Mouse (Mus musculus): Measurements from ENCODE around the gene Ssbp3. TPM values are rescaled to one million over a fixed set of nuclear protein-coding genes. Genes with fewer than 3 reads are reported as not detected.

Ssbp3 gene
- polyA plus RNA-seq, 1 experiment = 43.2 TPM

DNA sequence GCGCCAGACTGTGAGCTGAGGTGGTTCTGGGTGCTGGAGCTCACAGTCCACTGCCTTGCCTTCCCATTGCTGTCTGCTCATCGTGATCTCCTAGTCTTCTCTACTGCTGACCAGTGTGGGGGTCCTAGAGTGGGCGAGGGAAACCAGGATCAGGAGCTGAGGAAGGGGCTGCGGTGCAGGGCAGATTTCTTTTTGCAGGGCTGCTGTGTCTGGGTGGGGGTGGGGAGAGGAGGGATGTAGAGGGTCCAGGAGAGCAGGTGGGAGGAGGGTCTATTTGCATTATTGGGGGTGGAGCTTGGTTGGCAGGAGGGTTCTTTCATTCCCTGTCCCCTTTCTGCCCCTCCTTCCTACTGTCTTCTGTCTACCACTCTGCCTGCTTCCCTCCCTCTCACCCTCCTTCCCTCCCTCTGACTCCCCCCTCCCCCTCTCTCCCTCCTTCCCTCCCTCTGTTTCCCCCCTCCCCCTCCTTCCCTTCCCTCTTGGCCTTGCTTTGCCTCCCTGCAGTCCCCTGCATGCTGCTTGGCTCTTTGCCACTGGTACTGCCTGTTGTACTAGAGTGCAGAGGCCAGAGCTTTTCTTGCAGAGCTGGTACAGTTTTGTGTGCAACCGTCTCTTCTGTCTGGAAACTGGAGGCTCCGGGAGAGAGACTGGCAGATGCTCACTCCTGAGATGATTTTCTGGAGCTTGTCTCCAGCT lies 28.9 kb downstream of the Ssbp3 start:
- WGBS = 51% methylated on average over 6 of the region's 6 CpGs
- TF ChIP-seq CTCF (IDR thresholded peaks at IDR 0.05; ENCODE audit: insufficient read depth, low read length) = no peak
- TF ChIP-seq POLR2A (IDR thresholded peaks at IDR 0.05; ENCODE audit: borderline replicate concordance, extremely low read depth, low read depth, low read length) = no peak
- H3K4me1 ChIP-seq (ENCODE audit: control insufficient read depth, insufficient read depth, low read length) = peaks cover 7% of the 10 kb centered on the region; the same call in 1 of the 2 replicates
- no peak overlapping the region for H3K4me3 ChIP-seq (replicated peaks; ENCODE audit: extremely low read depth, low read depth, low read length)
- no peak for DNase-seq

DNA sequence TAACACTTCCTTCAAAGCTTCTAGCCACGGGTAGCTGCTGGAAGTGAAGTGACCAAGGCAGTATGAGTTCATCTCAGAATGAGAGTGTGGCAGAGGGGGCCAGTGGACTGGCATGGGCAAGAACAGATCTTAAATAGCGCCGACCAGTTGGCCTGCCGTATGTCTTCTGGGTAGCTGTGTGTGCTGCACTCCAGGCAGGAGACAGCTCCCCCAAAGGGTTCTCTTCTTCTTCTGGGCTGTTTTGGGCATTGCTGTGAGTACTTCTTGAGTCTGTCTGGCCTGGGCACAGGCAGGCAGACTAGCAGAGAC lies 29.4 kb downstream of the Ssbp3 start:
- TF ChIP-seq POLR2A (IDR thresholded peaks at IDR 0.05; ENCODE audit: borderline replicate concordance, extremely low read depth, low read depth, low read length) (no peak), CTCF (IDR thresholded peaks at IDR 0.05; ENCODE audit: insufficient read depth, low read length) (no peak)
- DNase-seq = no peak
- H3K4me3 ChIP-seq (replicated peaks; ENCODE audit: extremely low read depth, low read depth, low read length) = no peak overlapping the region
- 55% methylated on average over 4 of the region's 4 CpGs for WGBS
- H3K4me1 ChIP-seq (ENCODE audit: control insufficient read depth, insufficient read depth, low read length) = peaks cover 7% of the 10 kb centered on the region; the same call in 1 of the 2 replicates

DNA sequence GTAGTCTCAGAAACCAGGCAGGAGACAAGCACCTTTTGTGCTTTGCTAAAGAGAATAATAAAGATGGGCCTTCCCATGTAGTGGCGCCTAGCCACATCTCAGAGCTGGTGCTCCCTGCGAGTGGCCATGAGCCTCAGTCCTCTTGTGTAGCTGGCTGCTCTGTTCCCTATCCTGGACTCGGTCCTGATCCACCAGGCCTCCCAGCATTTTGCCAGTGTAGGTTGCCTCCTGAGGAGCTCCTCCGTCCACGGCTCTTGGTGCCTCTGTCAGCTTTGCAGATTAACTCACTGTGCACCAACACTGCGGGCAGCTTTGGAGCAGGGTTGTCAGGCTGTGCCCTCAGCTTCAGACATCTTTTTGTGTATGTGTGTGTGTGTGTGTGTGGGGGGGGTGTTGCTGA lies 30.4 kb downstream of the Ssbp3 start:
- Histone ChIP-seq H3K4me1 (ENCODE audit: control insufficient read depth, insufficient read depth, low read length) (peaks cover 7% of the 10 kb centered on the region; the same call in 1 of the 2 replicates), H3K4me3 (replicated peaks; ENCODE audit: extremely low read depth, low read depth, low read length) (no peak overlapping the region)
- no peak for DNase-seq
- 82% methylated on average over 6 of the region's 6 CpGs for WGBS
- TF ChIP-seq POLR2A (IDR thresholded peaks at IDR 0.05; ENCODE audit: borderline replicate concordance, extremely low read depth, low read depth, low read length) = no peak

DNA sequence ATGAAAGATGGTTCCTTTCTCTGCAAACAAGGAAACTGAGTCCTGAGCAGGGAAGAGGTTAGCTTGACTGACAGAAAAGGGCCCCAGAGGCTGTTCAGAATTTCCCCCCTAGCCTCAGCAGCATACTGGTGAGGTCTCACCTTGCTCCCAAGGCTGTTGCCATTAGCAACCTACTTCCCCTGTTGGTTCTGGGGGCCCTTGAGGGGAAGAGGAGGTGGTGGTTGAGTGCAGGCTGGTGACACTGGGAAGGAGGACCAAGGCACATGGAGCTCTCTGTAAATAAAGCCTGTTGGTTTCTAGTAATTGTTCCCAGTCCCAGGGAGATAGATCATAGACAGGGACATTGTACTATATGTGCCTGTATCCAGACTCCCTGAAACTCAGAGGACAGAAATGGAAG lies 31.0 kb downstream of the Ssbp3 start:
- Histone ChIP-seq H3K4me1 (ENCODE audit: control insufficient read depth, insufficient read depth, low read length) (peaks cover 7% of the 10 kb centered on the region; the same call in 1 of the 2 replicates), H3K4me3 (replicated peaks; ENCODE audit: extremely low read depth, low read depth, low read length) (no peak overlapping the region)
- no peak for DNase-seq
- TF ChIP-seq POLR2A (IDR thresholded peaks at IDR 0.05; ENCODE audit: borderline replicate concordance, extremely low read depth, low read depth, low read length) = no peak
- no peak for TF ChIP-seq CTCF (IDR thresholded peaks at IDR 0.05; ENCODE audit: insufficient read depth, low read length)

DNA sequence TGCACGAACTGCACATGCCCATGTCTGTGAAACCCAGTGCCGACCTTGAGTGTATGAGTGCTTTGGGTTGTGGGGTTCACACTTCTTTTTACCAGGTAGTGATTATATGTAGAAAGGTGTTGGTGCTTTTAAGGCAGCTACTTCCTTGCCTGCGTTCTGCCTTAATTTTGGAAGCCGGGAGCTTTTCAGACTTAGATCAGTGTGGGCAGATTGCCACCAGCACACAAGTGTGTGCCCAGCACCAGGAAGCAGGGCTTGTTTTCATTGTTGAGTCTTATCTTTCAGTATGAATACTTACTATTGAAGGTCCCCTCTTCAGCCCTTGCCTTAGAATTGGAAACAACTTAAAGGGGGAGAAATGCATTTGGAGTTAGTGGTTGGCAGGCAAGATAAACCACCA lies 32.0 kb downstream of the Ssbp3 start:
- Histone ChIP-seq H3K4me1 (ENCODE audit: control insufficient read depth, insufficient read depth, low read length) (peaks cover 7% of the 10 kb centered on the region; the same call in 1 of the 2 replicates), H3K4me3 (replicated peaks; ENCODE audit: extremely low read depth, low read depth, low read length) (no peak overlapping the region)
- DNase-seq = no peak
- 46% methylated on average over 4 of the region's 4 CpGs for WGBS
- TF ChIP-seq CTCF (IDR thresholded peaks at IDR 0.05; ENCODE audit: insufficient read depth, low read length) = no peak
- no peak for TF ChIP-seq POLR2A (IDR thresholded peaks at IDR 0.05; ENCODE audit: borderline replicate concordance, extremely low read depth, low read depth, low read length)

DNA sequence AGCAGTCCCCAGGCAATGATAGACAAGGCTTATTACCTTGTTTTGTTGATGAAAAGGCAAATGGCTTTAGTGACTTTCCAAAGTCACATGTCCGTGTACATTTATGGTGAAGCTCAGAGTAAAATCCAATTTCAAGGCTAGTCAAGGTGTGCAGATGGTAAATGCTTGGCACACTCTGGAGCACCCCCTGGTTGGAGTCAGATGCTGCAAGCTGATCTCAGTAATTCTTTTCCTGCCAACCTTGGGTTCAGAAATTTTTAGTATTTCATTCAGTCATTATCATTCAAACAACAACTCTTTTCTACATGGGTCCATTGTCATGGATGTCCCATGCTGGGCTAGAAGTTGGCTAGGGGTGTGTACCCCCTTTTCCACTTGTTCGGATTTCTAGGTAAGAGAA lies 33.1 kb downstream of the Ssbp3 start:
- no peak for DNase-seq
- H3K4me3 ChIP-seq (replicated peaks; ENCODE audit: extremely low read depth, low read depth, low read length) = no peak overlapping the region
- WGBS = 88% methylated on average over 2 of the region's 2 CpGs
- H3K4me1 ChIP-seq (ENCODE audit: control insufficient read depth, insufficient read depth, low read length) = peaks cover 8% of the 10 kb centered on the region; the same call in 1 of the 2 replicates
- TF ChIP-seq POLR2A (IDR thresholded peaks at IDR 0.05; ENCODE audit: borderline replicate concordance, extremely low read depth, low read depth, low read length) (no peak), CTCF (IDR thresholded peaks at IDR 0.05; ENCODE audit: insufficient read depth, low read length) (no peak)

DNA sequence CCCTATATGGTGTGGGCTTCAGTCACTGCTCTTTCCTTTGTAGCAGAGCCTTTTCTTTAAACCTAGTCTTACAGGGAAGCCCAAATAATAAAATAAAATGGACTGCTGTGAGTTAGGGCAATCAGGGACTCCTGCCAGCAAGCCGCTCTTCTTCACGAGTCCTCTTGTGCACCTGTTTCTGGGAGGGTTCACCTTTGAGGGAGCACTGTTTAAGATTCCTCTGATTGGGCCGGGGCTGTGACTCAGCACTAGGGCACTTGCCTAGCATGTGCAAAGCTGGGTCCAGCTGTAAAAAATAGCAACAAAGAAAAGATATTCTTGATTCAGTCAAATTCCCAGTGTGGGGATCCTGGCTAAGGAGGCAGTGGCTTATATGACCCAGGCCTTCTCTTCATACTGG lies 34.4 kb downstream of the Ssbp3 start:
- TF ChIP-seq POLR2A (IDR thresholded peaks at IDR 0.05; ENCODE audit: borderline replicate concordance, extremely low read depth, low read depth, low read length) = no peak
- TF ChIP-seq CTCF (IDR thresholded peaks at IDR 0.05; ENCODE audit: insufficient read depth, low read length) = no peak
- no peak for DNase-seq
- Histone ChIP-seq H3K4me3 (replicated peaks; ENCODE audit: extremely low read depth, low read depth, low read length) (no peak overlapping the region), H3K4me1 (ENCODE audit: control insufficient read depth, insufficient read depth, low read length) (peaks cover 10% of the 10 kb centered on the region; the same call in 1 of the 2 replicates)
- 56% methylated on average over 3 of the region's 3 CpGs for WGBS

DNA sequence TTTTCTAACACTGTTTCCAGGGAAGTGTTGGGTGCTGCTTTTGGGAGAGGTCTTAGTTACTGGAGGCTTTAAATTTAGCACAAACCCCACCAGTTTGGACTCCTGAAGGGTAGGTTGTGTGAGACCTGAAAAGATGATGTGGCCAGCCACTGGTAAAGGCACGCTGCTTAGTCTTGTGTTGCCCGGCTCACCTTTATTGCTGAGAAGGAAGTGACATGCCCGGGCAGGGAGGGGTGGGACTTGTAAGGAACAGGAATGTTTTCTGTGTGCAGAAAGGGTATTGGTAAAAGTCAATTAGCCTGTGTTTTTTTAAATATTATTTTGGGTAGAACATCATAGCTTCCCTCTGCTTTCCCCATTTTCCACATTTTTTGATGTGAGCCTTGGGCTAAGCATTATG lies 37.2 kb downstream of the Ssbp3 start:
- no peak for TF ChIP-seq POLR2A (IDR thresholded peaks at IDR 0.05; ENCODE audit: borderline replicate concordance, extremely low read depth, low read depth, low read length)
- TF ChIP-seq CTCF (IDR thresholded peaks at IDR 0.05; ENCODE audit: insufficient read depth, low read length) = no peak
- Histone ChIP-seq H3K4me3 (replicated peaks; ENCODE audit: extremely low read depth, low read depth, low read length) (no peak overlapping the region), H3K4me1 (ENCODE audit: control insufficient read depth, insufficient read depth, low read length) (peaks cover 11% of the 10 kb centered on the region; the same call in 1 of the 2 replicates)
- DNase-seq = no peak
- 73% methylated on average over 3 of the region's 3 CpGs for WGBS

DNA sequence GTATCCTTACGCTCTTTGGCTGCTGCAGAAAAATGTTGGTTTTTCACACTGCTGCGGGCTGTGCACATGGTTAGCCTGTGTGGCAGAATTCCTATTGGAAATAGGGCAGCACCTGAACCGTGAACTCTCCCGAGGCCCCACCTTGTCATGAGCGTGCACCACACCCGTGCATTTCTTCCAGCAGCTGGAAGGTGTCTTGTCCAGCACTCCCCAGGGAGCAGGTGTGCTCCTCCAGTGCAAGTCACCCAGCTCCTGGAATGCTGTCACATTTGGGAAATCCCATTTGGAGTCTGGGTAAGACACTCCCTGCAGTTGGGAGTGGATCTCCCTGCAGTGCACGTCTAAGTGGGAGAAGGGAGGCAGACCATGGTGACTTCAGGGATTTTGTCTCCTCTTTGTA lies 38.0 kb downstream of the Ssbp3 start:
- peaks cover 11% of the 10 kb centered on the region for H3K4me1 ChIP-seq (ENCODE audit: control insufficient read depth, insufficient read depth, low read length)
- DNase-seq = no peak
- TF ChIP-seq CTCF (IDR thresholded peaks at IDR 0.05; ENCODE audit: insufficient read depth, low read length) (no peak), POLR2A (IDR thresholded peaks at IDR 0.05; ENCODE audit: borderline replicate concordance, extremely low read depth, low read depth, low read length) (no peak)
- no peak overlapping the region for H3K4me3 ChIP-seq (replicated peaks; ENCODE audit: extremely low read depth, low read depth, low read length)
- 75% methylated on average over 7 of the region's 7 CpGs for WGBS

DNA sequence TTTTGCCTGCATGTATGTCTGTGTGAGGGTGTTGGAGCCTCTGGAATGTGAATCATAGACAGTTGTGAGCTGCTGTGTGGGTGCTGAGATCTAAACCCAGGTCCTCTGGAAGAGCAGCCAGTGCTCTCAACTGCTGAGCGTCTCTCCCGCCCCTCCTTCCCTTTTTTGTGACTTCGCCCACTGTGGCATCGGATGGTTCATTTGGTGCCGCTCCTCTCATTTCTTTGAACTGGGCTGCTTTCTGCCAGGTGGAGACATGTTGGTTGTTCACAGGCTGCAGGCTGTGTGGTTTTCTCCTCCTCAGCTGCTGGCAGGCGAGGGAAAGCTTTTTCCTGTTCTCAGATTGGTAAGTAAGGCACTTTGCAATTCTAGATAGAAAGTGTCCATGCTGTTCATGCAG lies 38.7 kb downstream of the Ssbp3 start:
- 63% methylated on average over 6 of the region's 6 CpGs for WGBS
- H3K4me3 ChIP-seq (replicated peaks; ENCODE audit: extremely low read depth, low read depth, low read length) = no peak overlapping the region

More for the DNA sequence above, 38.7 kb downstream of the Ssbp3 start:
- H3K4me1 ChIP-seq (ENCODE audit: control insufficient read depth, insufficient read depth, low read length) = peaks cover 11% of the 10 kb centered on the region
- no peak for DNase-seq
- TF ChIP-seq POLR2A (IDR thresholded peaks at IDR 0.05; ENCODE audit: borderline replicate concordance, extremely low read depth, low read depth, low read length) (no peak), CTCF (IDR thresholded peaks at IDR 0.05; ENCODE audit: insufficient read depth, low read length) (no peak)

All from lung, adult 2 months (tissue).